Mouse (Mus musculus) c-Kit-positive CD71-positive TER-119-negative erythroid progenitor cells, embryonic 14.5 days (primary cell): ENCODE measurements around the gene Gpr108.

Source experiments
- DNase-seq: peaks from one replicate; pipeline ENCODE4 v3.0.0-alpha.2; 2013; ENCODE audit warnings: low read depth

Gene Gpr108

GRCm38 (mm10) chr17:57245311-57245929 is 2.8 kb downstream of the Gpr108 start:
- no peak for DNase-seq

GRCm38 (mm10) chr17:57243650-57244370 is 4.4 kb downstream of the Gpr108 start:
- no peak for DNase-seq

- DNase-seq = no peak
Measured at GRCm38 (mm10) chr17:57237181-57237580, 11.1 kb downstream of the Gpr108 start.

GRCm38 (mm10) chr17:57235803-57236202 is 12.4 kb downstream of the Gpr108 start:
- no peak for DNase-seq

GRCm38 (mm10) chr17:57234254-57234928 is 13.9 kb downstream of the Gpr108 start:
- DNase-seq = no peak

GRCm38 (mm10) chr17:57233038-57233437 is 15.2 kb downstream of the Gpr108 start:
- DNase-seq = no peak

- no peak for DNase-seq
Measured at GRCm38 (mm10) chr17:57232200-57232599, 16.0 kb downstream of the Gpr108 start.

- DNase-seq = no peak
Measured at GRCm38 (mm10) chr17:57231321-57231771, 16.9 kb downstream of the Gpr108 start.

- no peak for DNase-seq
Measured at GRCm38 (mm10) chr17:57230728-57231125, 17.5 kb downstream of the Gpr108 start.

- DNase-seq = no peak
Measured at GRCm38 (mm10) chr17:57229851-57230727, 18.2 kb downstream of the Gpr108 start.

GRCm38 (mm10) chr17:57228873-57229272 is 19.4 kb downstream of the Gpr108 start:
- no peak for DNase-seq

- DNase-seq = no peak
Measured at GRCm38 (mm10) chr17:57228014-57228413, 20.2 kb downstream of the Gpr108 start, which contains the start of gene C3. C3 (minus strand) TSS chr17:57228136.

- DNase-seq = no peak
Measured at GRCm38 (mm10) chr17:57227468-57227867, 20.8 kb downstream of the Gpr108 start.

GRCm38 (mm10) chr17:57223313-57223712 is 24.9 kb downstream of the Gpr108 start:
- DNase-seq = no peak

GRCm38 (mm10) chr17:57221911-57222310 is 26.3 kb downstream of the Gpr108 start:
- DNase-seq = no peak

GRCm38 (mm10) chr17:57219884-57220207 is 28.4 kb downstream of the Gpr108 start:
- peak; percentile 11 for DNase-seq

GRCm38 (mm10) chr17:57219167-57219883 is 28.9 kb downstream of the Gpr108 start:
- peak; percentile 25 for DNase-seq

- DNase-seq = no peak
Measured at GRCm38 (mm10) chr17:57218335-57218900, 29.8 kb downstream of the Gpr108 start.

GRCm38 (mm10) chr17:57214676-57215387 is 33.4 kb downstream of the Gpr108 start:
- DNase-seq = peak; percentile 25

- no peak for DNase-seq
Measured at GRCm38 (mm10) chr17:57211501-57211900, 36.7 kb downstream of the Gpr108 start.
